Mouse (Mus musculus) brain, adult 2 months (tissue): ENCODE data around the gene Ggn.
"Not testable (repeated sequence)": the region's sequence is repeated elsewhere in the genome, so short reads cannot be mapped to it uniquely, and the experiment has no call there.

Source experiments
- DNase-seq: peaks from one replicate; pipeline ENCODE4 v3.0.0; 2011; ENCODE audit warnings: low read depth, low spot score

Gene Ggn

GRCm38 (mm10) chr7:29158264-29158663, 11.7 kb upstream of the Ggn start:
- DNase-seq, result peak; percentile 50

GRCm38 (mm10) chr7:29162294-29162693, 7.7 kb upstream of the Ggn start:
- DNase-seq, result no peak

GRCm38 (mm10) chr7:29162750-29163525, 7.1 kb upstream of the Ggn start:
- DNase-seq, result no peak

- no peak for DNase-seq
Measured at GRCm38 (mm10) chr7:29167656-29168055, 2.4 kb upstream of the Ggn start.

GRCm38 (mm10) chr7:29168121-29168695, 1.8 kb upstream of the Ggn start:
- DNase-seq, result peak; percentile 62

GRCm38 (mm10) chr7:29168791-29169230, 1.2 kb upstream of the Ggn start:
- DNase-seq, result no peak

- peak; percentile 94 for DNase-seq
Measured at GRCm38 (mm10) chr7:29169231-29170065, 562 bp upstream of the Ggn start.

- no peak for DNase-seq
Measured at GRCm38 (mm10) chr7:29170755-29171561, 948 bp downstream of the Ggn start.

GRCm38 (mm10) chr7:29171562-29172097, 1.6 kb downstream of the Ggn start:
- DNase-seq, result no peak

- no peak for DNase-seq
Measured at GRCm38 (mm10) chr7:29172390-29173016, 2.5 kb downstream of the Ggn start.

- no peak for DNase-seq
Measured at GRCm38 (mm10) chr7:29178106-29178505, 8.1 kb downstream of the Ggn start.

GRCm38 (mm10) chr7:29179323-29179722, 9.3 kb downstream of the Ggn start:
- DNase-seq, result no peak

GRCm38 (mm10) chr7:29180077-29180853, 10.3 kb downstream of the Ggn start, which contains the start of gene Psmd8:
TSS of gene Psmd8 (minus strand) at chr7:29180701.
- peak; percentile 99 for DNase-seq

- DNase-seq, result no peak
Measured at GRCm38 (mm10) chr7:29180854-29181236, 10.8 kb downstream of the Ggn start.

- DNase-seq, result not testable (repeated sequence)
Measured at GRCm38 (mm10) chr7:29181323-29181722, 11.3 kb downstream of the Ggn start.

GRCm38 (mm10) chr7:29194230-29194629, 24.2 kb downstream of the Ggn start:
- not testable (repeated sequence) for DNase-seq

- DNase-seq, result no peak
Measured at GRCm38 (mm10) chr7:29202577-29202976, 32.6 kb downstream of the Ggn start.

GRCm38 (mm10) chr7:29211013-29211412, 41.0 kb downstream of the Ggn start:
- not testable (repeated sequence) for DNase-seq

- DNase-seq, result peak; percentile 58
Measured at GRCm38 (mm10) chr7:29211415-29212198, 41.6 kb downstream of the Ggn start.
